Mouse (Mus musculus) gastrocnemius, adult 8-10 months (tissue): ENCODE data around the gene Hfm1. TPM values are rescaled to one million over a fixed set of nuclear protein-coding genes. Genes with fewer than 3 reads are reported as not detected.

Experiments
- DNase-seq, 2 experiments: peaks; one replicate each; pipeline ENCODE4 v3.0.0; 2022; ENCODE audit warnings: low spot score in 2 of 2
- total RNA-seq, 4 experiments: library from RNA; stranded (reverse); gene quantifications; 2 replicates each; pipeline ENCODE4 v1.2.4; 2022

Hfm1 gene
- not detected for total RNA-seq

GRCm38 (mm10) chr5:106925488-106926368, at the start of gene Hfm1:
Hfm1 (minus strand) TSS chr5:106926321.
- peak in 1 of 2 experiments; percentile 4 for DNase-seq

GRCm38 (mm10) chr5:106973883-106974282, 47.8 kb upstream of the Hfm1 start:
- no peak for DNase-seq

GRCm38 (mm10) chr5:106967578-106967977, 41.5 kb upstream of the Hfm1 start:
- no peak for DNase-seq

GRCm38 (mm10) chr5:106966443-106966842, 40.3 kb upstream of the Hfm1 start:
- no peak for DNase-seq

GRCm38 (mm10) chr5:106964513-106965014, 38.4 kb upstream of the Hfm1 start:
- DNase-seq = no peak

- DNase-seq = peak; percentile 78 to 85
These were observed 37.7 kb upstream of the Hfm1 start, which contains the start of gene Cdc7 for GRCm38 (mm10) chr5:106963584-106964512. Cdc7 (plus strand) TSS chr5:106964322.

- no peak for DNase-seq
These were observed 34.3 kb upstream of the Hfm1 start for GRCm38 (mm10) chr5:106960451-106960850.

- DNase-seq = no peak
These were observed 32.9 kb upstream of the Hfm1 start for GRCm38 (mm10) chr5:106959031-106959430.

- no peak for DNase-seq
These were observed 30.3 kb upstream of the Hfm1 start for GRCm38 (mm10) chr5:106956467-106956866.

- no peak for DNase-seq
These were observed 22.6 kb upstream of the Hfm1 start for GRCm38 (mm10) chr5:106948683-106949082.

- no peak for DNase-seq
These were observed 20.2 kb upstream of the Hfm1 start for GRCm38 (mm10) chr5:106946342-106946741.

GRCm38 (mm10) chr5:106927996-106928395, 1.9 kb upstream of the Hfm1 start:
- no peak for DNase-seq

GRCm38 (mm10) chr5:106926369-106926686, 207 bp upstream of the Hfm1 start:
- no peak for DNase-seq

- no peak for DNase-seq
These were observed 6.8 kb downstream of the Hfm1 start for GRCm38 (mm10) chr5:106919315-106919714.

GRCm38 (mm10) chr5:106896879-106897278, 29.2 kb downstream of the Hfm1 start:
- DNase-seq = no peak

GRCm38 (mm10) chr5:106891773-106892172, 34.3 kb downstream of the Hfm1 start:
- DNase-seq = peak in 1 of 2 experiments; percentile 12

- no peak for DNase-seq
These were observed 38.6 kb downstream of the Hfm1 start for GRCm38 (mm10) chr5:106887303-106888071.

- no peak for DNase-seq
These were observed 40.6 kb downstream of the Hfm1 start for GRCm38 (mm10) chr5:106885517-106885916.

GRCm38 (mm10) chr5:106876438-106876837, 49.7 kb downstream of the Hfm1 start:
- DNase-seq = no peak

GRCm38 (mm10) chr5:106860415-106860814, 65.7 kb downstream of the Hfm1 start:
- DNase-seq = peak; percentile 5

- no peak for DNase-seq
These were observed 72.8 kb downstream of the Hfm1 start for GRCm38 (mm10) chr5:106853284-106853683.
